Mouse (Mus musculus): ENCODE measurements around the gene Jkamp.
A peak's percentile ranks its signal among the peaks of the same experiment; 100 is the strongest.
"Not testable (repeated sequence)": the region's sequence is repeated elsewhere in the genome, so short reads cannot be mapped to it uniquely, and the experiment has no call there.

Gene Jkamp

GRCm38 (mm10) chr12:72085329-72086165 is at the start of gene Jkamp, which contains the start of gene L3hypdh:
TSS of gene Jkamp (plus strand) at chr12:72085589.
TSS of gene L3hypdh (minus strand) at chr12:72085439.
- DNase-seq, result peak; percentile 100

- DNase-seq, result no peak
Measured at GRCm38 (mm10) chr12:72036097-72036661, 49.2 kb upstream of the Jkamp start.

GRCm38 (mm10) chr12:72037049-72037448 is 48.3 kb upstream of the Jkamp start:
- no peak for DNase-seq

GRCm38 (mm10) chr12:72038866-72039265 is 46.5 kb upstream of the Jkamp start:
- DNase-seq, result no peak

- no peak for DNase-seq
Measured at GRCm38 (mm10) chr12:72039501-72039900, 45.9 kb upstream of the Jkamp start.

GRCm38 (mm10) chr12:72041238-72041637 is 44.2 kb upstream of the Jkamp start:
- no peak for DNase-seq

GRCm38 (mm10) chr12:72047513-72047912 is 37.9 kb upstream of the Jkamp start:
- DNase-seq, result peak; percentile 21

GRCm38 (mm10) chr12:72050156-72050555 is 35.2 kb upstream of the Jkamp start:
- not testable (repeated sequence) for DNase-seq

GRCm38 (mm10) chr12:72050821-72051220 is 34.6 kb upstream of the Jkamp start:
- DNase-seq, result no peak

- DNase-seq, result no peak
Measured at GRCm38 (mm10) chr12:72052571-72052970, 32.8 kb upstream of the Jkamp start.

- DNase-seq, result peak; percentile 56
Measured at GRCm38 (mm10) chr12:72053303-72053702, 32.1 kb upstream of the Jkamp start.

- no peak for DNase-seq
Measured at GRCm38 (mm10) chr12:72053851-72054250, 31.5 kb upstream of the Jkamp start.

GRCm38 (mm10) chr12:72057780-72058179 is 27.6 kb upstream of the Jkamp start:
- DNase-seq, result no peak

GRCm38 (mm10) chr12:72069626-72070326 is 15.6 kb upstream of the Jkamp start:
- DNase-seq, result peak; percentile 77

GRCm38 (mm10) chr12:72070327-72071269 is 14.8 kb upstream of the Jkamp start, which contains the start of gene Gpr135:
TSS of gene Gpr135 (minus strand) at chr12:72071125.
- DNase-seq, result peak; percentile 92

- DNase-seq, result no peak
Measured at GRCm38 (mm10) chr12:72078248-72078647, 7.1 kb upstream of the Jkamp start.

- DNase-seq, result no peak
Measured at GRCm38 (mm10) chr12:72081961-72082360, 3.4 kb upstream of the Jkamp start.

GRCm38 (mm10) chr12:72082370-72082769 is 3.0 kb upstream of the Jkamp start:
- peak; percentile 48 for DNase-seq

- no peak for DNase-seq
Measured at GRCm38 (mm10) chr12:72083265-72083664, 2.1 kb upstream of the Jkamp start.

GRCm38 (mm10) chr12:72084261-72085023 is 947 bp upstream of the Jkamp start:
- DNase-seq, result peak; percentile 64

GRCm38 (mm10) chr12:72085024-72085328 is 413 bp upstream of the Jkamp start:
- DNase-seq, result no peak

Measured in embryo, embryonic 11 days (tissue).